Comparison of ENCODE assay signal across 24 mouse cellular contexts in the genomic region with DNA sequence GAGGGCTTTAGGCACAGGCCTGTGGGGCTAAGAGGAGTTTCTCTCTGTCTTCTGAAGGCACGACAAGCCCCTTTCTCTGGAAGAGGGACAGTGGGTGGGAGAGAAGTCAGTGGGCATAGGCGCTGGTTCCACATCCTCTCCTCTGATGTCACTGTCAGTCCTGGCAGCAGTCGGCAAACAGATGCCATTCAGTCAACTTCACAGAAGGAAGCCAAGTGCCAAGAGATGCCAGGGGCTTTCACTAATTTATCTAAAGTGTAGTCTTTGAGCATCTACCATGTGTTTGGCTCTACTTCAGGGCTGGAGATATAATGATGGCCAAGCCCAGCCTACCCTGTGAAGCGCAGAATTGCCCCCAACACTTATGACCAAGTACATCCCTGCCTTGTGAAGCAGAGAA. TPM values are rescaled to one million over a fixed set of nuclear protein-coding genes. Genes with fewer than 3 reads are reported as not detected.
A peak's percentile ranks its signal among the peaks of the same experiment; 100 is the strongest.
DNase-seq lines count a peak whose midpoint lies in the region; ATAC-seq and TF ChIP-seq lines count a peak whose summit lies in the region.
"Had no signal": no experiment of that assay in that cellular context is flagged by ENCODE, and none has a peak within 500 bp of the region (broad histone marks: within the 10 kb centered on the region; RNA-seq: fewer than 3 reads in every experiment).

No protein-coding gene starts in this region.

- H3K27ac ChIP-seq in cerebellum, adult 2 months (ENCODE audit: insufficient read depth, low read length) = no peak overlapping the region
- H3K27ac ChIP-seq in hindbrain, postnatal 0 days = no peak overlapping the region
- no peak overlapping the region for H3K27ac ChIP-seq in hindbrain, embryonic 13.5 days
- H3K27ac ChIP-seq in stomach, postnatal 0 days (replicated peaks) = no peak overlapping the region
- H3K27ac ChIP-seq: forebrain, embryonic 10.5 days; gastrocnemius, adult 2 months; hindbrain, embryonic 12.5 days had no signal

- H3K9me3 ChIP-seq in hindbrain, postnatal 0 days (ENCODE audit: low read length) = no peaks in the 10 kb centered on the region
- H3K9me3 ChIP-seq in hindbrain, embryonic 13.5 days = no peaks in the 10 kb centered on the region
- no peaks in the 10 kb centered on the region for H3K9me3 ChIP-seq in stomach, postnatal 0 days (ENCODE audit: control insufficient read depth, low read length)
- H3K9me3 ChIP-seq: forebrain, embryonic 10.5 days; G1E; hindbrain, embryonic 12.5 days had no signal

- DNase-seq in cerebellum, postnatal 14 days = peak; percentile 30 to 34
- no peak for DNase-seq in cerebellum, adult 2 months
- peak; percentile 28 for DNase-seq in hindbrain, postnatal 0 days (ENCODE audit: low spot score)
- peak; percentile 47 for DNase-seq in brain, adult 2 months (ENCODE audit: low read depth, low spot score)
- DNase-seq in stomach, postnatal 0 days (ENCODE audit: low spot score) = no peak
- DNase-seq: adrenal gland, postnatal 10 days; adrenal gland, postnatal 36 days; B cell, adult 2 months; cerebellum, adult 18-20 months; cerebellum, adult 9-11 months; gastrocnemius, adult 2 months; gastrocnemius, postnatal 14 days; heart, adult 11 months; kidney, adult 18-20 months had no signal

- no peak for ATAC-seq in hindbrain, postnatal 0 days
- no peak for ATAC-seq in hindbrain, embryonic 13.5 days (ENCODE audit: low FRiP score)
- ATAC-seq in stomach, postnatal 0 days (ENCODE audit: low FRiP score, low TSS enrichment) = no peak
- ATAC-seq: forebrain, embryonic 16.5 days; hindbrain, embryonic 16.5 days; inflammation-experienced regulatory T-cells, adult 6 months; intestine, embryonic 16.5 days; Patski had no signal

- 43% methylated on average over 4 of the region's 4 CpGs for WGBS in cerebellum, adult 2 months
- WGBS in hindbrain, postnatal 0 days = 65% methylated on average over 4 of the region's 4 CpGs
- WGBS in hindbrain, embryonic 13.5 days = 92% methylated on average over 4 of the region's 4 CpGs
- whole genome bisulfite sequencing in stomach, postnatal 0 days = 89% methylated on average over 4 of the region's 4 CpGs

- TF ChIP-seq POLR2A in cerebellum, adult 2 months (IDR thresholded peaks at IDR 0.05; ENCODE audit: borderline replicate concordance, insufficient read depth, low read length) = no peak

- peaks cover 3% of the 10 kb centered on the region for H3K4me1 ChIP-seq in cerebellum, adult 2 months (ENCODE audit: control insufficient read depth, insufficient read depth, low read length)
- H3K4me1 ChIP-seq in hindbrain, postnatal 0 days (ENCODE audit: insufficient read depth, low read length) = no peaks in the 10 kb centered on the region
- peaks cover 17% of the 10 kb centered on the region for H3K4me1 ChIP-seq in hindbrain, embryonic 13.5 days (replicated peaks)
- no peaks in the 10 kb centered on the region for H3K4me1 ChIP-seq in stomach, postnatal 0 days (replicated peaks; ENCODE audit: control insufficient read depth, insufficient read depth)

- TF ChIP-seq EP300 in stomach, postnatal 0 days (optimal IDR thresholded peaks at IDR 0.05) = no peak

- no peak overlapping the region for H3K4me3 ChIP-seq in cerebellum, adult 2 months (replicated peaks; ENCODE audit: insufficient read depth, low read depth, low read length)
- H3K4me3 ChIP-seq in hindbrain, postnatal 0 days (ENCODE audit: low read length) = no peak overlapping the region
- no peak overlapping the region for H3K4me3 ChIP-seq in hindbrain, embryonic 13.5 days
- H3K4me3 ChIP-seq in stomach, postnatal 0 days (ENCODE audit: low read depth, low read length) = no peak overlapping the region
- H3K4me3 ChIP-seq: forebrain, embryonic 10.5 days; gastrocnemius, adult 2 months; hindbrain, embryonic 12.5 days had no signal

- no peaks in the 10 kb centered on the region for H3K36me3 ChIP-seq in hindbrain, postnatal 0 days (ENCODE audit: insufficient read depth, low read length)
- no peaks in the 10 kb centered on the region for H3K36me3 ChIP-seq in hindbrain, embryonic 13.5 days
- H3K36me3 ChIP-seq in stomach, postnatal 0 days (ENCODE audit: control insufficient read depth, insufficient read depth, low read length) = no peaks in the 10 kb centered on the region
- H3K36me3 ChIP-seq: forebrain, embryonic 10.5 days; G1E; hindbrain, embryonic 12.5 days had no signal

- H3K9ac ChIP-seq in hindbrain, postnatal 0 days (replicated peaks; ENCODE audit: low read length) = no peak overlapping the region
- H3K9ac ChIP-seq in hindbrain, embryonic 13.5 days = no peak overlapping the region
- no peak overlapping the region for H3K9ac ChIP-seq in stomach, postnatal 0 days (ENCODE audit: low read length)
- H3K9ac ChIP-seq: hindbrain, embryonic 12.5 days had no signal

- no peak for TF ChIP-seq CTCF in cerebellum, adult 2 months (IDR thresholded peaks at IDR 0.05; ENCODE audit: borderline replicate concordance, insufficient read depth, low read depth, low read length)
- no peak for TF ChIP-seq CTCF in hindbrain, postnatal 0 days (IDR thresholded peaks at IDR 0.05; ENCODE audit: low read depth)
- TF ChIP-seq CTCF in stomach, postnatal 0 days (IDR thresholded peaks at IDR 0.05; ENCODE audit: low read depth) = no peak

- H3K27me3 ChIP-seq in cerebellum, adult 2 months (ENCODE audit: control insufficient read depth, insufficient read depth, low read length) = no peaks in the 10 kb centered on the region
- no peaks in the 10 kb centered on the region for H3K27me3 ChIP-seq in hindbrain, postnatal 0 days (ENCODE audit: insufficient read depth, low read length)
- H3K27me3 ChIP-seq in hindbrain, embryonic 13.5 days = 0 out of 2 replicates have a peak, but pooled peaks cover 3% of the 10 kb centered on the region
- no peaks in the 10 kb centered on the region for H3K27me3 ChIP-seq in stomach, postnatal 0 days (ENCODE audit: control insufficient read depth, insufficient read depth, low read length)
- H3K27me3 ChIP-seq: hindbrain, embryonic 12.5 days had no signal

- H3K4me2 ChIP-seq in hindbrain, postnatal 0 days (ENCODE audit: low read depth, low read length) = no peak overlapping the region
- no peak overlapping the region for H3K4me2 ChIP-seq in hindbrain, embryonic 13.5 days
- H3K4me2 ChIP-seq in stomach, postnatal 0 days (replicated peaks; ENCODE audit: low read depth) = no peak overlapping the region
- H3K4me2 ChIP-seq: heart, embryonic 11.5 days; hindbrain, embryonic 12.5 days had no signal

RNA-seq across cellular contexts. Expression of a gene that starts 39.7 kb away (rescaled TPM):
- polyA plus RNA-seq in cerebellum, adult 2 months (2012; rRNA removed) = 13.6 and 13.9 TPM in 2 replicates
- total RNA-seq in hindbrain, postnatal 0 days (2014; rRNA removed) = 59.7 and 89.4 TPM in 2 replicates
- 38.2 and 43.6 TPM in 2 replicates for polyA plus RNA-seq in hindbrain, postnatal 0 days (2015; fragmentation: Nextera tagmentation; extraction: Ambion mirVana)
- polyA plus RNA-seq in hindbrain, embryonic 13.5 days (2015; fragmentation: Nextera tagmentation; extraction: Ambion mirVana) = 82.8 and 86.5 TPM in 2 replicates
- polyA plus RNA-seq in stomach, postnatal 0 days (2015; fragmentation: Nextera tagmentation; extraction: Ambion mirVana) = 9.3 and 9.4 TPM in 2 replicates
- polyA plus RNA-seq: G1E had no signal

Comparison
In these comparisons a context has a peak if more than half of its experiments do, and no peak if none do; other contexts are left out.
1. DNase-seq: peak in cerebellum, postnatal 14 days (2 of 2), hindbrain, postnatal 0 days (single experiment) and brain, adult 2 months (single experiment); none in cerebellum, adult 2 months (0 of 2) and stomach, postnatal 0 days (single experiment).